Mouse (Mus musculus): ENCODE measurements around the gene Dact3.

Gene Dact3

DNA sequence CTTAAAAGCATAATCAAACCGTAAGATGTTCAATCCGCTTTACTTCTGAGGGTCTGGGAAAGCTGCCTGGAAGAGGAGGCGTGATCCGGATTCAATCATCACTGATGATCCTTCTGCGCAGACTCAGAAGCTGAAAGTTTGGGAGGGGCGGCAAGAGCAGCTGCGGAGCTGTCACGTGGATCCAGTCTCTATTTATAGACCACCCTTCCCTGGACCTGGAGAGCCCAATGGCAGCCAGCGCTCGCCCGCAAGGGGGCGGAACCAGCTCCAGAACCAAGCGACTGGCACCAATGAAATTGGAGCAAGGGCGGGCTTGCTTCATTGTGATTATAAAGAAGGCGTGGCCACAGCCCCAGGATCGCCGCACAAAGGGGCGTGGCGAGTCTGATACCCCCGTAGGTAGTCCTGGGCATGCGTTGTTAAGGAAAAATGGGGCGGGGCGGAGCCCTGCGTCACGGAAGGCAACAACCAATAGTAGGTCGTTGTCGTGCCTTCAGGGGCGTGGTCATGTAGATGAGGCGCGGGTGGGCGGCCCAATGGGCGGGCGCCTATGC is 284 bp upstream of the Dact3 start:
- H3K36me3 ChIP-seq (ENCODE audit: control insufficient read depth, insufficient read depth, low read length, poor library complexity, severe bottlenecking): peaks cover 12% of the 10 kb centered on the region
- peak; percentile 99 for DNase-seq (ENCODE audit: low read depth, low spot score)
- H3K27me3 ChIP-seq (ENCODE audit: control insufficient read depth, insufficient read depth, low read length, poor library complexity, severe bottlenecking): no peaks in the 10 kb centered on the region

DNA sequence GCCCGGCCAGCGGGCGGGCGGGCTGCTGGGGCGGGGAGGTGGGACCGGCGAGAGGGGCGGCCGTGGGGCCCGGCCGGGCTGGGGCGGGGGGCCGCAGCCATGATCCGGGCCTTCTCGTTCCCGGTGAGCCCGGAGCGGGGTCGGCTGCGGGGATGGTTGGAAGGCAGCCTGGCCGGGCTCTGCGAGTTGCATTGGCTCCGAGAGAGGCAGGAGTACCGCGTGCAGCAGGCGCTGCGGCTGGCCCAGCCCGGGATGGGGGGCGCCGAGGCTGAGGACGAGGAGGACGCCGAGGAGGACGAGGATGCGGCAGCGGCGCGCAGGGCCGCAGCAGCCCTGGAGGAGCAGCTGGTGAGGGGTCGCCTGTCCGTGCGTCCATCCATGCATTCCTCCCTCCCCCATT is 209 bp downstream of the Dact3 start:
- Histone ChIP-seq H3K27me3 (ENCODE audit: control insufficient read depth, insufficient read depth, low read length, poor library complexity, severe bottlenecking) (no peaks in the 10 kb centered on the region), H3K36me3 (ENCODE audit: control insufficient read depth, insufficient read depth, low read length, poor library complexity, severe bottlenecking) (peaks cover 7% of the 10 kb centered on the region)
- DNase-seq (ENCODE audit: low read depth, low spot score): no peak

DNA sequence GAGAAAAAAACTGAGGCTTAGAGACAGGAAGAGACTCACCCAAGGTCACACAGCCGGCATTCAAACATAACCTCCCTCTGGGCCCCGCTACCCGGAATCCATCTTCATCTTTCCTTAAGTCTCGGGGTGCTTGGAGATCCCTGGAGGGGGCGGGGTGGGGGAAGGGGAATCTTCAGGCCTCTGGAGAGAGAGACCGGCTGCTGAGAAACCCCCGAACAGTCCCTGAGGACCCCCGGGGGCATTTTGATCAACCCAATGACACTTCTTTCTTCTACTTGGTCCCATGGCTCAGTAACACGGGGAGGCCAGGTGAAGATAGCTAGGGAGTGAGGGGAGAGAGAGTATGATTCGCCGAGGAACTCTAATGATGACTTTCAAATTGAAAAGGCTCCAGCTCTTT is 889 bp downstream of the Dact3 start:
- Histone ChIP-seq H3K27me3 (ENCODE audit: control insufficient read depth, insufficient read depth, low read length, poor library complexity, severe bottlenecking) (no peaks in the 10 kb centered on the region), H3K36me3 (ENCODE audit: control insufficient read depth, insufficient read depth, low read length, poor library complexity, severe bottlenecking) (peaks cover 1% of the 10 kb centered on the region)
- no peak for DNase-seq (ENCODE audit: low read depth, low spot score)

DNA sequence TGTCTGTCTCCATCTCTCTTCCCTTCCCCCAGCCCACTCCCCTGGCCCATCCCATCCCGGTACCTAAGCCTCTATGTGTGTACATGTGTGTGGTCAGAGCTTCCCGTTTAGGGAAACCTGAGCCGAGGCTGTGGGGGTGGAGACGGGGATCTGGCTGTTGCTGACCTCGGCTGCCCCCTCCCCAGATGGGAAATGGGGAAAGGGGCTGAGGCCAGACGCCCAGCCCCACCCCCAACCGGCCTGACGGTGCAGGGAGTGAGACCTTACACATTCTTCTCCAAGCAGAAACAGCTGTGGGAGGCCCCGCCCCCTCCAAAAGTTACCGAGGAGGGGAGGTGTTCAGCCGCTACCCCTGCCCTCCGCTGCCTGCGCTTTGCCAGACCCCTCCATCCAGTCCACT is 1.5 kb downstream of the Dact3 start:
- no peak for DNase-seq (ENCODE audit: low read depth, low spot score)
- Histone ChIP-seq H3K36me3 (ENCODE audit: control insufficient read depth, insufficient read depth, low read length, poor library complexity, severe bottlenecking) (peaks cover 1% of the 10 kb centered on the region; the same call in 1 of the 2 replicates), H3K27me3 (ENCODE audit: control insufficient read depth, insufficient read depth, low read length, poor library complexity, severe bottlenecking) (no peaks in the 10 kb centered on the region)

DNA sequence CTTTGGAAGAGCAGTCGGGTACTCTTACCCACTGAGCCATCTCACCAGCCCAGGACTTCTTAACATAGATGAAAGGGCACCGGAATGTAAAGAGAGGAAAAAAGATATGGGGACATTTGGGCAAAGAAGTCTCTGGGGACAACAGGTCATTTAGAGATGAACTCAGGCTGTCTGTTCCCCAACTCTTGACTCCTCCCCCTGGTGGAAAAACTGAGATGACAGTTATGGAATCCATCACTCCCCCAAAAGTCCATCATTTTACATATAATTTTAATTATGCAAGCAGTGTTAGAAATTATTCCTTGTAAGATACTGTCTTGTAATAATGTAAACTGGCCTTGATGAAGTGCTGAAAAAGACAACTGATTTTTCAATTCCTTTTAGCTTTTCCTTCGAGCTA is 2.6 kb downstream of the Dact3 start:
- Histone ChIP-seq H3K27me3 (ENCODE audit: control insufficient read depth, insufficient read depth, low read length, poor library complexity, severe bottlenecking) (no peaks in the 10 kb centered on the region), H3K36me3 (ENCODE audit: control insufficient read depth, insufficient read depth, low read length, poor library complexity, severe bottlenecking) (no peaks in the 10 kb centered on the region)
- DNase-seq (ENCODE audit: low read depth, low spot score): no peak

GRCm38 (mm10) chr7:16879796-16880547 is 4.9 kb downstream of the Dact3 start:
- H3K36me3 ChIP-seq (ENCODE audit: control insufficient read depth, insufficient read depth, low read length, poor library complexity, severe bottlenecking): no peaks in the 10 kb centered on the region
- H3K27me3 ChIP-seq (ENCODE audit: control insufficient read depth, insufficient read depth, low read length, poor library complexity, severe bottlenecking): no peaks in the 10 kb centered on the region
- no peak for DNase-seq (ENCODE audit: low read depth, low spot score)

DNA sequence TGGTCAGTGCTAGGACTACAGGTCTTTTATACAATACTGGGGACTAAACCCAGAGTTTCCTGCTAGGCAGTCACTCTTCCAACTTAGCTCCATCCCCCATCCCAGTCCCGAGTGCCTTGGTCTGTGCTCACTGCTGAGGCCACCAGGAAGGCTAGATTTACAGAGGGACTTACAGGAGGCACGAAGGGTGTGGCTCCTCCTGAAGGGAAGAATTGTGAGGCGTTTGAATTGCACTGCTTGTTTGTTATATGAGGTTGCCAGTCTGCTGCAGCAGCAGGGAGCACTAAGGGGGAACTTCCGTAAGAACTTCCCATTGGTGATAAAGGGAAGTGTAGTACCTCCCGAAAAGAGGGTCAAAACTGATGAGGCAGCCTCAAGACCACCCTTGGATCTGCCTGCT is 5.5 kb downstream of the Dact3 start:
- no peaks in the 10 kb centered on the region for H3K36me3 ChIP-seq (ENCODE audit: control insufficient read depth, insufficient read depth, low read length, poor library complexity, severe bottlenecking)
- no peak for DNase-seq (ENCODE audit: low read depth, low spot score)
- H3K27me3 ChIP-seq (ENCODE audit: control insufficient read depth, insufficient read depth, low read length, poor library complexity, severe bottlenecking): no peaks in the 10 kb centered on the region

DNA sequence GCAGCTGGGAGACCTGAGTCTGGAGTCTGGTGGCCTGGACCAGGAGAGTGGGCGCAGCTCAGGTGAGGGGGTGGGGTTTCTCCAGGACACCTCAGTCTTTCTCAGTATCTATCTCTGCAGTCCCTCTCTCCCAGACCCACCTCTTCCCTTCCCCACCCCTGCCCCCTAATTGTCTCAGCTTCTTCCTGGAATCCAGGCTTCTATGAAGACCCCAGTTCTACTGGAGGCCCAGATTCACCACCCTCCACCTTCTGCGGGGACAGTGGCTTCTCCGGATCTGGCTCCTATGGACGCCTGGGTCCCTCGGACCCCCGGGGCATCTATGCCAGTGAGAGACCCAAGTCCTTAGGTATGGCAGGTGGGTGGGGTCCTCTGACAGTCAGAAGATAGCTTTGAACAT is 8.0 kb downstream of the Dact3 start:
- DNase-seq (ENCODE audit: low read depth, low spot score): no peak
- Histone ChIP-seq H3K36me3 (ENCODE audit: control insufficient read depth, insufficient read depth, low read length, poor library complexity, severe bottlenecking) (no peaks in the 10 kb centered on the region), H3K27me3 (ENCODE audit: control insufficient read depth, insufficient read depth, low read length, poor library complexity, severe bottlenecking) (no peaks in the 10 kb centered on the region)

GRCm38 (mm10) chr7:16884334-16884733 is 9.2 kb downstream of the Dact3 start:
- Histone ChIP-seq H3K36me3 (ENCODE audit: control insufficient read depth, insufficient read depth, low read length, poor library complexity, severe bottlenecking) (no peaks in the 10 kb centered on the region), H3K27me3 (ENCODE audit: control insufficient read depth, insufficient read depth, low read length, poor library complexity, severe bottlenecking) (no peaks in the 10 kb centered on the region)
- DNase-seq (ENCODE audit: low read depth, low spot score): no peak

GRCm38 (mm10) chr7:16885271-16885776 is 10.2 kb downstream of the Dact3 start:
- Histone ChIP-seq H3K27me3 (ENCODE audit: control insufficient read depth, insufficient read depth, low read length, poor library complexity, severe bottlenecking) (no peaks in the 10 kb centered on the region), H3K36me3 (ENCODE audit: control insufficient read depth, insufficient read depth, low read length, poor library complexity, severe bottlenecking) (no peaks in the 10 kb centered on the region)
- DNase-seq (ENCODE audit: low read depth, low spot score): no peak

DNA sequence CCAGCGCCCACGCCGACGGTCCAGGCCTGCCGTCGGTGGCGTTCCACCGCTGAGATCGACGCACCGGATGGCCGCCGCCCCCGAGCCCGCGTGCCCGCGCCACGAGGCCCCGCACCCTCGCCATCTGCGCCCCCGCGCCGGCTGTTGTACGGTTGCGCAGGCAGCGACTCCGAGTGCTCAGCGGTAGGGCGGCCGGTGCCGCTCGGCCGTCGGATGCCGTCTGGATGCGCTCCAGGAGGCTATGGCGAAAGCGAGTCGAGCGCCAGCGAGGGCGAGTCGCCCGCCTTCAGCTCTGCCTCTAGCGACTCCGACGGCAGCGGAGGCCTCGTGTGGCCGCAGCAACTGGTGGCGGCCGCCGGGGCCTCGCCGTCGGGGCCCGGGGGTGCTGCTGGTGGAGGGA is 10.8 kb downstream of the Dact3 start:
- Histone ChIP-seq H3K36me3 (ENCODE audit: control insufficient read depth, insufficient read depth, low read length, poor library complexity, severe bottlenecking) (no peaks in the 10 kb centered on the region), H3K27me3 (ENCODE audit: control insufficient read depth, insufficient read depth, low read length, poor library complexity, severe bottlenecking) (no peaks in the 10 kb centered on the region)
- DNase-seq (ENCODE audit: low read depth, low spot score): no peak

DNA sequence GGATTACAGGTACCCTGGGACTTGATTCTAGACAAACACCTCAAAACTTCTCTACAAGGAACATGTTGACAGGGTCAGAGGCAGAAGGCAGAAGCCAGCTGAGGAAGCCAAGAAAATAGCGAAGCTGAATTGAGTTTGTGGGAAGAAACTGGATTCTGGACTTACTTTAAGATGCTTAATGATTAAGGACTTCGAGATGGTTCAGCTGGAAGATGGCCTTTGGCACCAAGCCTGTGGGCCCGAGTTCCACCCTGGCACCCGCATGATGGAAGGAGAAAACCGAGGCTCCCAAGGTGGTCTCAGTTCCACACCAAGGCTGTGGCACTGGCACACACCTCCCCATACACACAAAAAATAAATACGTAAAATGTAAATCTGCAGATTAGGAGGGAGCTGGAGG is 15.4 kb downstream of the Dact3 start:
- DNase-seq (ENCODE audit: low read depth, low spot score): no peak
- H3K27me3 ChIP-seq (ENCODE audit: control insufficient read depth, insufficient read depth, low read length, poor library complexity, severe bottlenecking): no peaks in the 10 kb centered on the region

DNA sequence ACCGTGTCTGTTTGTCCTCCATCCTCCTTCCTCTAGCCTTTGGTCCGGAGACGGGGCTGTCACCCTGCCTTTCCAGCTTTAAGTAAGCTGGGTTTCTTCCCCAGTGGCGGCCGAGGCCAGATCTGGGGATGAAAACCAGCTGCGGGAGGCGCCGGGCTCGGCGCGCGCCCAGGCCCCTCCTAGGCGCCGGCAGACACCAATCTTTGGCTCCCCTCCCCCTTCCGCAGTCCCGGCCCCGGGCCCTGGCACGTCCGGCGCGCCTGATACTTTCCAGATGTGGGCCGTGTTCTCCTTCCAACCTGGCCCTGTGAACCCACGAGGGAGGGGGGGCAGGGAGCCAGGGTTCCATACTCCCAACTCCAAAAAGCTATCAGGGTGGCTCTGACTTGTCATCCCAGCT is 15.8 kb downstream of the Dact3 start:
- H3K36me3 ChIP-seq (ENCODE audit: control insufficient read depth, insufficient read depth, low read length, poor library complexity, severe bottlenecking): no peaks in the 10 kb centered on the region
- no peaks in the 10 kb centered on the region for H3K27me3 ChIP-seq (ENCODE audit: control insufficient read depth, insufficient read depth, low read length, poor library complexity, severe bottlenecking)
- no peak for DNase-seq (ENCODE audit: low read depth, low spot score)

More for the DNA sequence above, 15.4 kb downstream of the Dact3 start:
- H3K36me3 ChIP-seq (ENCODE audit: control insufficient read depth, insufficient read depth, low read length, poor library complexity, severe bottlenecking): no peaks in the 10 kb centered on the region

GRCm38 (mm10) chr7:16891641-16892351 is 16.7 kb downstream of the Dact3 start, which contains the start of gene Gng8:
Gene Gng8 (plus strand): TSS chr7:16891786.
- no peaks in the 10 kb centered on the region for H3K27me3 ChIP-seq (ENCODE audit: control insufficient read depth, insufficient read depth, low read length, poor library complexity, severe bottlenecking)
- no peaks in the 10 kb centered on the region for H3K36me3 ChIP-seq (ENCODE audit: control insufficient read depth, insufficient read depth, low read length, poor library complexity, severe bottlenecking)
- peak; percentile 91 for DNase-seq (ENCODE audit: low read depth, low spot score)

- Histone ChIP-seq H3K36me3 (ENCODE audit: control insufficient read depth, insufficient read depth, low read length, poor library complexity, severe bottlenecking) (no peaks in the 10 kb centered on the region), H3K27me3 (ENCODE audit: control insufficient read depth, insufficient read depth, low read length, poor library complexity, severe bottlenecking) (no peaks in the 10 kb centered on the region)
- DNase-seq (ENCODE audit: low read depth, low spot score): no peak
These were observed 17.2 kb downstream of the Dact3 start for GRCm38 (mm10) chr7:16892352-16892730.
